Mouse (Mus musculus) forelimb bud, embryonic 11.5 days (tissue): ENCODE results near the gene Cbwd1.

ENCODE experiments used
- DNase-seq: peaks from one replicate; pipeline ENCODE4 v3.0.0-alpha.2; 2012; ENCODE audit warnings: low read depth, low spot score

The Cbwd1 gene

GRCm38 (mm10) chr19:24961172-24961962 is at the start of gene Cbwd1:
TSS of gene Cbwd1 (minus strand) at chr19:24961610.
- DNase-seq = peak; percentile 100

DNA sequence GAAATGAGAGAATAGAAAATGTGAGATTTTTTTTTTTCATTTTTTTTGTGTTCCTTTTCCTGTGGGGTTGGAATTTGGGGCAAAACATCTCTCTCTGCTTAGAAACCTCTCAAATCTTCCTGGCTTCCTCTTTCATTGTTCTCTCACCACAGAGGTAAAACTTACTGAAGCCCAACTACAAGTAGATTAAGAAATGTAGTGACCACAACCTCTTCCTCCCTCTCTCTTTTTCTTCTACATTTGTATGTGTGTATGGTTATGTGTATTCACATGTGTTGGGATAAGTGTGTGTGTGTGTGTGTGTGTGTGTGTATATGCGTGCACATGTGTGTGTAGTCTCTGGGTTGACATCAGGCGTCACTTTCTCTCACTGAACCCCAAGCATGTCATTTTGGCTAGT is 47.1 kb upstream of the Cbwd1 start:
- DNase-seq = no peak

GRCm38 (mm10) chr19:25006686-25007085 is 45.3 kb upstream of the Cbwd1 start:
- no peak for DNase-seq

DNA sequence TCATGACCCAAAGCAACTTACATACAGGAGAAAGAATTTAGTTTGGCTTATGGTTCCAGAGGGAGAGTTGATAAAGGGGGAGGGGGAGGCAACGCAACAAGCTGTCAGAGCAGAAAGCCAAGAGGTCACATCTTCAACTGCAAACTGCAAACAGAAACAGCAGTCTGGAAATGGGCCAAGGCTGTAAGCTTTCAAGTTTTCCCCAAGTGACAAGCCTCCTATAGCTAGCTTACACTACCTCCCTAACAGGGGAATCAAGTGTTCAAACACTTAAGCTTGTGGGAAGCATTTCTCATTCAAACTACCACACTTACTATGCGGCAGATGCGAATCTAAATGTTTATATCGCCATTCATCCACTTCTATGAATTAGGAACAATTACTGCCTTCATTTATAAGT is 42.4 kb upstream of the Cbwd1 start:
- DNase-seq = no peak

- DNase-seq = no peak
Measured at GRCm38 (mm10) chr19:25002828-25003227, 41.4 kb upstream of the Cbwd1 start.

DNA sequence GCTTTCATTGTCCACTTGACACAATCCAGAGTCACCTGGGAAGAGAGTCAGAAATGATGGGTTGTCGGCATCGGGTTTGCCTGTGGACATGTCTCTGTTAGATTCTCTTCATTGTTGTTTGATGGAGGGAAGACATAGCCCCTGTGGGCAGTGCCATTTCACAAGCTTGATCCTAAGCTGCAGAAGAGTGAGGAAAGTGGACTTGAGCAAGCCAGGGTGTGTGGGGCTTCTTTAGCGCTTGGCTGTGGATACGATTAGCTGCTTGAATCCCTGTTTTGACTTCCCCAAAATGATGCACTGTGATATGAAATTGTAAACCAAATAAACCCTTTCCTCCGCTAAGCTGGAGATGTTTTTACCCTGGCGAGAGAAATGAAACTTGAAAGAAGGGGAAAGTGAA is 40.6 kb upstream of the Cbwd1 start:
- DNase-seq = no peak

GRCm38 (mm10) chr19:25000153-25000552 is 38.7 kb upstream of the Cbwd1 start:
- no peak for DNase-seq

GRCm38 (mm10) chr19:24999201-24999886 is 37.9 kb upstream of the Cbwd1 start, which contains the start of gene Dock8:
TSS of gene Dock8 (plus strand) at chr19:24999534.
- no peak for DNase-seq

- no peak for DNase-seq
Measured at GRCm38 (mm10) chr19:24998561-24998960, 37.2 kb upstream of the Cbwd1 start.

GRCm38 (mm10) chr19:24996815-24997704 is 35.6 kb upstream of the Cbwd1 start:
- no peak for DNase-seq

- no peak for DNase-seq
Measured at GRCm38 (mm10) chr19:24994900-24995299, 33.5 kb upstream of the Cbwd1 start.

DNA sequence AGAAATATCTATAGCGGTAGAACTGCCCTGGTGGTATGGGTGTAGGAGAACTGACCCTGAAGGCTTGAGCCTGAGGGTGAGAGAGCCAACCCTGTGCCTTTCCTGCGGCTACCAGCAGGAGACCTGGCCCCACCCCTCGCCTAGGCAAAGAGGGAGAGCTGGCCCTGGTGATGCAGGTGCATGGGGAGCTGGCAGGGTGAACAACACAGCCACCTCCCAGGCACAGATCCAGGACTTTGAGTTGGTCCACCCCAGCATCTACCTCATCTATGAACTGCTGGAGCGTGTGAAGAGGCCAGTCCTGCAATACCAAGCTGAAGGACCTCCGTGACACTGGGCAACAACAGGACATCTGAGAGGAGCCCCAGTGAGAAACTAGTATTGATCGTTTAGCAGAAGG is 32.1 kb upstream of the Cbwd1 start:
- no peak for DNase-seq

- DNase-seq = no peak
Measured at GRCm38 (mm10) chr19:24990138-24990822, 28.9 kb upstream of the Cbwd1 start.

DNA sequence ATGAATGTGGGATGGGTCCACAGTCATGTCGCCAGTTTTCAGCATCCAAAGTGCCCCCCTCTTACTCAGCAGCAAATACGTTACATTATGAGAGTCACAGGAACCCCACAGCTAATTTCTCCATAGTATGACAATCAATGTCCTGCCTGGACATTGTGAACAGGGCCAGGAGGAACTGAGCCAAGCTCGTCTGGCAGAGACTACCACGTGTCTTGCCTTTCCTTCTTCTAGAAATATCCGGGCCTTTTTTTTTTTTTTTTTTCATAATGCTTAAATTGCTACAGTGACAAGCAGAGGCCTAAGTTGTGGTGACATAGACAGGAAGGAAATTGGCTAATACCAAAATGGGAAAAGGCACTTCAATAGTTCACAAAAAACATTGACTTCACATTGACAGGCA is 27.4 kb upstream of the Cbwd1 start:
- DNase-seq = no peak

- no peak for DNase-seq
Measured at GRCm38 (mm10) chr19:24987355-24987754, 25.9 kb upstream of the Cbwd1 start.

- DNase-seq = no peak
Measured at GRCm38 (mm10) chr19:24985045-24985444, 23.6 kb upstream of the Cbwd1 start.

- no peak for DNase-seq
Measured at GRCm38 (mm10) chr19:24983857-24984498, 22.6 kb upstream of the Cbwd1 start.

- no peak for DNase-seq
Measured at GRCm38 (mm10) chr19:24983050-24983449, 21.6 kb upstream of the Cbwd1 start.

DNA sequence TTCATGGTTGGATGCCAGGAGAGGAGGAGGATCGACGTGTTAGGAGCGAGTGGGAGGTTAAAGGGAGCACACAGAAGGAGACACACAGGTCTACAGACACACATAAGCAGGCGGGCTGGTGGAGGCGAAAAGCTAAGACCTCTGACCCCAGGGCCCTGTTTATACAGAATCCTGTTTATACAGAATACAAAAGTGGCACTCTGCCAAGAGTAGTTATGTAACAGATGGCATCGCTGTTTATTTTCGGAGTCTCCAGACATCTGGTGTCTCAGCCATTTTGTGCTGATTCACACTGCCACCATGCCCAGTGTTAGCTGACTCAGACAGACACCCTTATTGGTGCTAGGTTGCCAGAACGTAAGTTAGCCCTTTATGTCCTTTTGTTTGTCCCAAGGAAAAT is 19.9 kb upstream of the Cbwd1 start:
- DNase-seq = no peak

DNA sequence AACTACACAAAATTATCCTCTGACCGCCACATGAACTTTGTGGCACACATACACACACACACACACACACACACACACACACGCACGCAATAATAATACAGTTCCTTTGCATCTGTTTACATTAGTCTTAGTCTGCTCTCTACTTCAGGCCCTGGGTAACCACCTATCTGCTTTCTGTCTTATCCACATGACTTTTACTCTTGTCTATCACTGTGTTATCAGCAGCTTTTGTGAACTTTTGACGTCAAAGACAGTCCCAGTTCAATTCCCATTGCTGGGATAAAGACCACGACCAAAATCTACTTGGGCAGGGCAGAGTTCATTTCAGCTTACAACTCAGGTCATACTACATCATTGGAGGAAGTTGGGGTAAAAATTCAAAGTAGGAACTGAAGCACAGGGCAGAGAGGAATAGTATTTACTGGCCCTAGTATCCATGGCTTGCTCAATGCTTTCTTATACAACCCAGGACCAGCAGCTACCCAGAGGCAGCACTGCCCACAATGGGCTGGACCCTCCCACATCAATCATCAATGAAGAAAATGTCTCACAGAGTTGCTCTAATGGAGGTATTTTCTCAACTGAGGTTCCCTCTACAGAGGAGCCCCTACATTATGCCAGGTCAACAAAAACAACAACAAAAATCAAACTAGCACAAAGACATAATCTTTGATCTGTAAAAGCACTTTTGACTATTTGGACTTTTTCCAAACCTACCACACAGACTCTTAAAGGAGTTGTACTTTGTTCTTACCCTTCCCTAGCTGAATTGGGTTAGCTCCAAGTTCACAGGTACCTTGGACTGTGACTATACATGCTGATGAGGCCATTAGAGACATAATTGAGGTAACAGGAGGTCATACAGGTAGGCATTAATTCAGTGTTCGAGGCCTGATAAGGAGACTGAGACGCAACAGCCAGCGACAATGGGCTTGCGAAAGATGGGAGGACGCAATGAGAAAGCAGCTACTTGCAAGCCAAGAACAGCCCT is 17.7 kb upstream of the Cbwd1 start:
- DNase-seq = no peak
